Mouse (Mus musculus) megakaryocyte, embryonic 14.5 days (primary cell): ENCODE measurements around the gene Vmn2r91.

Experiments
- FLI1 ChIP-seq: IDR thresholded peaks from 2 replicates; pipeline ENCODE4 v1.6.1; 2012; ENCODE audit warnings: low read length, inconsistent platforms, mixed read lengths
- GATA1 ChIP-seq: IDR thresholded peaks from 3 replicates; pipeline ENCODE4 v1.6.1; 2012; ENCODE audit warnings: mixed read lengths, low read length, inconsistent platforms, borderline replicate concordance

GRCm38 (mm10) chr17:18049124-18049523, 35.7 kb upstream of the Vmn2r91 start, which contains the start of gene Vmn2r124:
- no peak for TF ChIP-seq FLI1
- TF ChIP-seq GATA1 = no peak
